Mouse (Mus musculus) adrenal gland, adult 10 weeks (tissue): ENCODE data around the gene Ybx1. TPM values are rescaled to one million over a fixed set of nuclear protein-coding genes. Genes with fewer than 3 reads are reported as not detected.

Experiments used
- polyA plus RNA-seq: library from polyadenylated mRNA; stranded (reverse); fragments of 350-450 nt; fragmentation: Illumina TruSeq; extraction: RNeasy Lipid Tissue Mini Kit (QIAGEN cat#74804); gene quantifications from one replicate; pipeline ENCODE4 v1.2.3, GENCODE M21; 2014; ENCODE audit warnings: low read depth, low replicate concordance

Ybx1 gene
- 685 TPM for polyA plus RNA-seq

DNA sequence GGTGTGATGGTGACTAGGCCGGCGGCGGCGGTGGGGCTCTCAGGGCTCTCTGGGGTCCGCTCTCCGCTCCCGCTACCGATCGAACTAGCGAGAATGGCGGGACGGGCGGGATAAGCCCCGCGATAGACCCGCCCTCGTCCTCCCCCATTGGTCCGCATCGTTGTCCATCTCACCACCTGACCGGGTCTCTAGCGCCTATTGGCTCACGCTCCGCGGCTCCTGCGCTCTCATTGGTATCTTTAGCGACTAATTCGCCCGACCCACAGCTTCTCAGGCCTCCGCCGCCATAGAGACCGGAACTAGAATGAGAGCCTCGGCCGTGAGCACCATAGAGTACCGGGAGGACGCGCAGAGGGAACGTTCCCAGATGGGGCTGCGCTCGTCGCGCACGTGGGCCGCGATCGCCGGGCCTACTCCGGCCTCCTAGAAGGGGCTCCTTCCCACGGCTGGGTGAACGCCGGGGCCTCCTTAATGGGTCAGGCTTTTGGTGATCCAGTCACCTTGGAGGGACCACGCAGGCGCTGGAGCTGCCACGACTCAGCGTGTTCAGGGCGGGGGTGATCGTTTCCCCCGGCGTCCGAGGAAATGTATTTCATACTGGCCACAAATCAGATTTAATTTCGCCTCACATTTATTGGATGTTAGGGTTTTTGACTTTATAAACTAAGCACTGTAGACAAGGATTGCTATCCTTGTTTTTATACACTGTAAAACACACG is at the start of gene Ybx1:
Gene Ybx1 (minus strand): TSS at position 190 of the 719 bp plus-strand sequence.

GRCm38 (mm10) chr4:119320131-119320830 is 25.9 kb upstream of the Ybx1 start, which contains the start of gene Ppih:
Ppih (minus strand) TSS chr4:119320546.

GRCm38 (mm10) chr4:119255351-119255750 is 39.1 kb downstream of the Ybx1 start, which contains the start of gene Cldn19:
Cldn19 (plus strand) TSS chr4:119255414.

DNA sequence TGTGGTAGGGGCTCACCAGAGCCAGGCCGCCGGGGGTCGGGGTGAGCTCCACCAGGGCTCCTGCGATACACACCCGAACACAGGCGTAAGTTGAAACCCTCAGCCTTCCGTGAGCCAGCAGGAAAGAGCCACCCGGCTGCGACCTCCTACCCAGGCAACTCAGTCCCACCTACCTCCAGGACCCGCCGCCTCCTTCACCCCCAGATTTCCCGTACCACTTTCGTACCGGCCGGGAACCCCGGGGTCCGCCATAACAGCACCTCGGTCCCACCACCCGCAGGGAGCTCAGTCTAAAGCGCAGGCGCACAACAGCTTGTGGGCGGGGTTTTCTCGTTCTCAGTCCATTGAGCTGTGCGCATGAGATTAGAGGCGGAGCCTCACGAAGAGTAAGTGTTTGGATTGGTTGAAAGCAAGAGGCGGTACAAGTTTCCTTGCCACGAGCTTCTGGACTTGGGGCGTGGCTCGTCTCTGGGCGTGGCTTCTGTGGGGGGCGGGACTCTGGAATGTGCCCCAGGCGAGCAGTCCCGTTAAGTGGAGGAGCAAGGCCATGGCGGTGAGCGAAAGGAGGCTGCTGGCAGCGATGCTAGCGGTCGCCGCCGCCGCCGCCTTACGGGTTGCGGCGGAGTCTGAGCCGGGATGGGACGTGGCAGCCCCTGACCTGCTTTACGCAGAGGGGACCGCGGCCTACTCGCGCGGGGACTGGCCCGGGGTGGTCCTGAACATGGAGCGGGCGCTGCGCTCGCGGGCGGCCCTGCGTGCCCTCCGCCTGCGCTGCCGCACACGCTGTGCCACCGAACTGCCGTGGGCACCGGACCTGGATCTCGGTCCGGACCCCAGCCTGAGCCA is 61.8 kb downstream of the Ybx1 start, which contains the start of the genes AU022252 and P3h1:
Gene AU022252 (minus strand): TSS at position 303 of the 846 bp plus-strand sequence.
Gene P3h1 (plus strand): TSS at position 506 of the 846 bp plus-strand sequence.

Other genes with a start within 250 kb of the Ybx1 start
- gene Slc2a1, start 185.9 kb downstream of the Ybx1 start, polyA plus RNA-seq: 5.1 TPM
- 0.87 TPM for gene Zfp691, start 120.4 kb downstream of the Ybx1 start, polyA plus RNA-seq
- gene Ermap, start 104.6 kb downstream of the Ybx1 start, polyA plus RNA-seq: 0.17 TPM
- 10.2 TPM for gene Svbp, start 99.3 kb downstream of the Ybx1 start, polyA plus RNA-seq
- not detected for gene Tmem269, start 76.4 kb downstream of the Ybx1 start, polyA plus RNA-seq
- gene AU022252, start 61.9 kb downstream of the Ybx1 start, polyA plus RNA-seq: 9.1 TPM
- 32.2 TPM for gene P3h1, start 61.7 kb downstream of the Ybx1 start, polyA plus RNA-seq
- not detected for gene Cldn19, start 39.2 kb downstream of the Ybx1 start, polyA plus RNA-seq
- 27.2 TPM for gene Ppih, start 25.9 kb upstream of the Ybx1 start, polyA plus RNA-seq
- gene Ccdc30, start 120.9 kb upstream of the Ybx1 start, polyA plus RNA-seq: 28.7 TPM
- gene Ppcs, start 127.8 kb upstream of the Ybx1 start, polyA plus RNA-seq: 82.8 TPM
- 5.2 TPM for gene Zmynd12, start 128.2 kb upstream of the Ybx1 start, polyA plus RNA-seq
- 0.41 TPM for gene Rimkla, start 198.0 kb upstream of the Ybx1 start, polyA plus RNA-seq
- 57.7 TPM for gene Foxj3, start 242.4 kb upstream of the Ybx1 start, polyA plus RNA-seq
- gene Frg2f1, start 244.9 kb upstream of the Ybx1 start, polyA plus RNA-seq: 4.7 TPM